Mouse (Mus musculus): ENCODE measurements around the gene Trabd2b. TPM values are rescaled to one million over a fixed set of nuclear protein-coding genes. Genes with fewer than 3 reads are reported as not detected.

Trabd2b gene
- polyA plus RNA-seq, 1 experiment, result 1.6 TPM

GRCm38 (mm10) chr4:114487701-114488100, 81.2 kb downstream of the Trabd2b start:
- no peaks in the 10 kb centered on the region for H3K27me3 ChIP-seq (ENCODE audit: control insufficient read depth, insufficient read depth, low read length)
- TF ChIP-seq CTCF (IDR thresholded peaks at IDR 0.05; ENCODE audit: control insufficient read depth, insufficient read depth, insufficient replicate concordance, low read depth, low read length) (no peak), POLR2A (IDR thresholded peaks at IDR 0.05; ENCODE audit: control insufficient read depth, low read depth, low read length) (no peak)
- H3K4me1 ChIP-seq (ENCODE audit: control insufficient read depth, insufficient read depth, low read length), result no peaks in the 10 kb centered on the region
- no peaks in the 10 kb centered on the region for H3K36me3 ChIP-seq (ENCODE audit: control insufficient read depth, insufficient read depth, low read length)
- H3K27ac ChIP-seq (ENCODE audit: control insufficient read depth, insufficient read depth, low read depth, low read length), result no peak overlapping the region
- no peak overlapping the region for H3K4me3 ChIP-seq (ENCODE audit: control insufficient read depth, low read depth, low read length)

- Histone ChIP-seq H3K4me1 (ENCODE audit: control insufficient read depth, insufficient read depth, low read length) (no peaks in the 10 kb centered on the region), H3K36me3 (ENCODE audit: control insufficient read depth, insufficient read depth, low read length) (no peaks in the 10 kb centered on the region), H3K27ac (ENCODE audit: control insufficient read depth, insufficient read depth, low read depth, low read length) (no peak overlapping the region), H3K27me3 (ENCODE audit: control insufficient read depth, insufficient read depth, low read length) (no peaks in the 10 kb centered on the region), H3K4me3 (ENCODE audit: control insufficient read depth, low read depth, low read length) (no peak overlapping the region)
- TF ChIP-seq POLR2A (IDR thresholded peaks at IDR 0.05; ENCODE audit: control insufficient read depth, low read depth, low read length) (no peak), CTCF (IDR thresholded peaks at IDR 0.05; ENCODE audit: control insufficient read depth, insufficient read depth, insufficient replicate concordance, low read depth, low read length) (no peak)
Measured at GRCm38 (mm10) chr4:114492157-114492556, 85.6 kb downstream of the Trabd2b start.

- H3K4me1 ChIP-seq (ENCODE audit: control insufficient read depth, insufficient read depth, low read length), result no peaks in the 10 kb centered on the region
- no peak overlapping the region for H3K27ac ChIP-seq (ENCODE audit: control insufficient read depth, insufficient read depth, low read depth, low read length)
- no peaks in the 10 kb centered on the region for H3K27me3 ChIP-seq (ENCODE audit: control insufficient read depth, insufficient read depth, low read length)
- no peak overlapping the region for H3K4me3 ChIP-seq (ENCODE audit: control insufficient read depth, low read depth, low read length)
- TF ChIP-seq CTCF (IDR thresholded peaks at IDR 0.05; ENCODE audit: control insufficient read depth, insufficient read depth, insufficient replicate concordance, low read depth, low read length) (no peak), POLR2A (IDR thresholded peaks at IDR 0.05; ENCODE audit: control insufficient read depth, low read depth, low read length) (no peak)
- no peaks in the 10 kb centered on the region for H3K36me3 ChIP-seq (ENCODE audit: control insufficient read depth, insufficient read depth, low read length)
Measured at GRCm38 (mm10) chr4:114494035-114494434, 87.5 kb downstream of the Trabd2b start.

DNA sequence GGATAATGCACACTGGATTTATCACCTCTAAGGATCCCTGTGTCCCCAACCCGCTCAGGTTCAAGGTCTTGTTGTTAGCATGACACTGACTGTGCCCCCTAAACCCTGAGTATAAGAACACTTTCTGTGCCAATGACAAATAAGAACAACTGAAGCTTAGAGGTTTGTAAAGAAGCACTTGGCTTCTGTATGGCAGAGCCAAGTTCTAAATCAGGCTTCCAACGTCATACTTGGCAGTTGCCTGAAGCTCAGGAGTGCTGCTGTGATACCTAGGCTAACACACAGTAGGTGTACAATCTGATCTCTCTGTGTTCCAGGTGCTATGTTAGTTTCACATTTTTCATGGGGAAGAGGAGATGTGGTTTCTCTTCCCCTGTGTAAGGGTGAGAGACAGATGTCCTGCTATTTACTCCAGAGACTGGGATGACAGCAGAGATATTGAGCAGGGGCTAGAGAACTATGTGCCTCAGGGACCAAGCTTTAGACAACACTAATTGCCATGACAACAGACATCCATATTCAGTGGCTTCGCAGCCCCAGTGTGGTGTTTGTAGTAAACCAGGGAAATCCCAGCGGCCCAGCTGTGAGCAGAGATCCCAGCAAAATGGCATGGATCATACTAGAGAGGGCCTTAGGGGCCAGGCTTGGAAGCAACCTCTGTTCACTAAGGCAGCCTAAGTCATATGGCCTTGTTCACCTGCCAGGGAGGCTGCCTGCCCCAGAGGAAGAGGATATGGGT, 89.3 kb downstream of the Trabd2b start:
- no peak for TF ChIP-seq POLR2A (IDR thresholded peaks at IDR 0.05; ENCODE audit: control insufficient read depth, low read depth, low read length)
- no peak for TF ChIP-seq CTCF (IDR thresholded peaks at IDR 0.05; ENCODE audit: control insufficient read depth, insufficient read depth, insufficient replicate concordance, low read depth, low read length)
- no peak overlapping the region for H3K4me3 ChIP-seq (ENCODE audit: control insufficient read depth, low read depth, low read length)
- H3K36me3 ChIP-seq (ENCODE audit: control insufficient read depth, insufficient read depth, low read length), result no peaks in the 10 kb centered on the region
- H3K4me1 ChIP-seq (ENCODE audit: control insufficient read depth, insufficient read depth, low read length), result no peaks in the 10 kb centered on the region
- H3K27ac ChIP-seq (ENCODE audit: control insufficient read depth, insufficient read depth, low read depth, low read length), result no peak overlapping the region
- no peaks in the 10 kb centered on the region for H3K27me3 ChIP-seq (ENCODE audit: control insufficient read depth, insufficient read depth, low read length)

DNA sequence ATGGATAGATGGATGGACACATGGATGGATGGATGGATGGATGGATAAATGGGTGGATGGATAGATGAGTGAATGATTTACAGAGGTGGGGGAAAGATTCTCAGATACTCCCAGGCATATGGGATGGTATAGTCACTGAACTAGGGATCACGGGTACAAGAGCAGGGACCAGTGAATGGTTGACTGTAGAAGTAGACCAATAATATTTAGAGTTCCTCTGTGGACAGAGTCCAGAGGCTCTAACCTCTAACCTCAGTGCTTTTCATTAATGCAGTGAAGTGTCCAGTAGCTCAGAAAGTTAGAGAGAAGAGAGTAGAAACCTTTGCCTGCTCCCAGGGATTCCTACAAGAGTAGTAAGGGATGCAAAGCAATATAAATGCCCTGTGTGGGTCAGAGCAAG, 93.1 kb downstream of the Trabd2b start:
- Histone ChIP-seq H3K4me1 (ENCODE audit: control insufficient read depth, insufficient read depth, low read length) (no peaks in the 10 kb centered on the region), H3K27ac (ENCODE audit: control insufficient read depth, insufficient read depth, low read depth, low read length) (no peak overlapping the region), H3K36me3 (ENCODE audit: control insufficient read depth, insufficient read depth, low read length) (no peaks in the 10 kb centered on the region), H3K4me3 (ENCODE audit: control insufficient read depth, low read depth, low read length) (no peak overlapping the region), H3K27me3 (ENCODE audit: control insufficient read depth, insufficient read depth, low read length) (no peaks in the 10 kb centered on the region)
- TF ChIP-seq CTCF (IDR thresholded peaks at IDR 0.05; ENCODE audit: control insufficient read depth, insufficient read depth, insufficient replicate concordance, low read depth, low read length) (no peak), POLR2A (IDR thresholded peaks at IDR 0.05; ENCODE audit: control insufficient read depth, low read depth, low read length) (no peak)

DNA sequence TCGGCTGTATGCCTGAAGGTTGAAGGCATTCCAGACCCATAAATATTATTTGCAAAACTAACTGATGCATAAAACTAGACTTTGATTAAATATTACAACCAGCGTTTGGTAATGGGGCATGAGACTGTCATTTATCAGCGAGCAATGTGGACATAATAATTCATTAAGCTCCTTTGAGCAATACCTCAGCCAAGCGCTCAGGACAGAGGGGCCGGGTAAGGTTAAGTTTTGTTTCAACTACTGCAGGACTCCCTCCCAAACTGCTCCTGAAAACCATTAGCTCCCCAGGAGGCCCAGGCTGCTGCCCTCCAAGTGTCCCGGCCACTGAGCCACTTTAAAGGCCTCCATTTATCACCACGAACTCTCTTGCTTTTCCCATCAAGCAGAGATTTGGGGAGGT, 93.8 kb downstream of the Trabd2b start:
- H3K4me3 ChIP-seq (ENCODE audit: control insufficient read depth, low read depth, low read length), result no peak overlapping the region
- no peaks in the 10 kb centered on the region for H3K27me3 ChIP-seq (ENCODE audit: control insufficient read depth, insufficient read depth, low read length)
- no peak overlapping the region for H3K27ac ChIP-seq (ENCODE audit: control insufficient read depth, insufficient read depth, low read depth, low read length)
- no peaks in the 10 kb centered on the region for H3K36me3 ChIP-seq (ENCODE audit: control insufficient read depth, insufficient read depth, low read length)
- TF ChIP-seq CTCF (IDR thresholded peaks at IDR 0.05; ENCODE audit: control insufficient read depth, insufficient read depth, insufficient replicate concordance, low read depth, low read length) (no peak), POLR2A (IDR thresholded peaks at IDR 0.05; ENCODE audit: control insufficient read depth, low read depth, low read length) (no peak)
- no peaks in the 10 kb centered on the region for H3K4me1 ChIP-seq (ENCODE audit: control insufficient read depth, insufficient read depth, low read length)

GRCm38 (mm10) chr4:114501048-114501447, 94.5 kb downstream of the Trabd2b start:
- Histone ChIP-seq H3K4me3 (ENCODE audit: control insufficient read depth, low read depth, low read length) (no peak overlapping the region), H3K36me3 (ENCODE audit: control insufficient read depth, insufficient read depth, low read length) (no peaks in the 10 kb centered on the region), H3K27ac (ENCODE audit: control insufficient read depth, insufficient read depth, low read depth, low read length) (no peak overlapping the region), H3K27me3 (ENCODE audit: control insufficient read depth, insufficient read depth, low read length) (no peaks in the 10 kb centered on the region), H3K4me1 (ENCODE audit: control insufficient read depth, insufficient read depth, low read length) (no peaks in the 10 kb centered on the region)
- TF ChIP-seq CTCF (IDR thresholded peaks at IDR 0.05; ENCODE audit: control insufficient read depth, insufficient read depth, insufficient replicate concordance, low read depth, low read length) (no peak), POLR2A (IDR thresholded peaks at IDR 0.05; ENCODE audit: control insufficient read depth, low read depth, low read length) (no peak)

All from testis, adult 2 months (tissue).